Mouse (Mus musculus): ENCODE results near the gene Ngfr. TPM values are rescaled to one million over a fixed set of nuclear protein-coding genes. Genes with fewer than 3 reads are reported as not detected.

Ngfr gene
- polyA plus RNA-seq, 1 experiment from 2014 or later, result 48.5 TPM

GRCm38 (mm10) chr11:95576299-95576698 is 11.2 kb downstream of the Ngfr start:
- Histone ChIP-seq H3K4me1 (replicated peaks; ENCODE audit: control insufficient read depth, insufficient read depth, low read length) (0 out of 2 replicates have a peak, but pooled peaks cover 6% of the 10 kb centered on the region), H3K9me3 (ENCODE audit: control insufficient read depth, low read length) (no peaks in the 10 kb centered on the region), H3K4me2 (replicated peaks) (no peak overlapping the region), H3K27me3 (ENCODE audit: control insufficient read depth, insufficient read depth, low read length) (peaks cover 37% of the 10 kb centered on the region), H3K9ac (no peak overlapping the region), H3K36me3 (replicated peaks; ENCODE audit: control insufficient read depth, insufficient read depth) (no peaks in the 10 kb centered on the region), H3K27ac (no peak overlapping the region), H3K4me3 (replicated peaks; ENCODE audit: low read length) (no peak overlapping the region)
- ATAC-seq (ENCODE audit: low FRiP score) (no peak), DNase-seq (ENCODE audit: low spot score) (no peak)
- 82% methylated on average over 8 of the region's 8 CpGs for WGBS

GRCm38 (mm10) chr11:95575791-95576190 is 11.7 kb downstream of the Ngfr start:
- H3K4me2 ChIP-seq (replicated peaks), result no peak overlapping the region
- no peak for ATAC-seq (ENCODE audit: low FRiP score)

GRCm38 (mm10) chr11:95574786-95575334 is 12.7 kb downstream of the Ngfr start:
- WGBS, result 69% methylated on average over 6 of the region's 6 CpGs
- H3K27ac ChIP-seq, result no peak overlapping the region; the same call in 1 of the 2 replicates
- H3K4me3 ChIP-seq (replicated peaks; ENCODE audit: low read length), result no peak overlapping the region
- no peak overlapping the region for H3K4me2 ChIP-seq (replicated peaks)
- peaks cover 23% of the 10 kb centered on the region for H3K27me3 ChIP-seq (ENCODE audit: control insufficient read depth, insufficient read depth, low read length)
- H3K36me3 ChIP-seq (replicated peaks; ENCODE audit: control insufficient read depth, insufficient read depth), result no peaks in the 10 kb centered on the region
- DNase-seq (ENCODE audit: low spot score), result no peak
- ATAC-seq (ENCODE audit: low FRiP score), result peak; percentile 46; the same call in 1 of the 2 replicates
- no peak overlapping the region for H3K9ac ChIP-seq
- H3K9me3 ChIP-seq (ENCODE audit: control insufficient read depth, low read length), result no peaks in the 10 kb centered on the region
- H3K4me1 ChIP-seq (replicated peaks; ENCODE audit: control insufficient read depth, insufficient read depth, low read length), result 0 out of 2 replicates have a peak, but pooled peaks cover 6% of the 10 kb centered on the region

More at GRCm38 (mm10) chr11:95575791-95576190, 11.7 kb downstream of the Ngfr start:
- H3K4me1 ChIP-seq (replicated peaks; ENCODE audit: control insufficient read depth, insufficient read depth, low read length), result 0 out of 2 replicates have a peak, but pooled peaks cover 6% of the 10 kb centered on the region
- 72% methylated on average over 13 of the region's 13 CpGs for WGBS
- H3K36me3 ChIP-seq (replicated peaks; ENCODE audit: control insufficient read depth, insufficient read depth), result no peaks in the 10 kb centered on the region
- DNase-seq (ENCODE audit: low spot score), result no peak
- no peak overlapping the region for H3K4me3 ChIP-seq (replicated peaks; ENCODE audit: low read length)
- no peak overlapping the region for H3K9ac ChIP-seq
- no peaks in the 10 kb centered on the region for H3K9me3 ChIP-seq (ENCODE audit: control insufficient read depth, low read length)
- no peak overlapping the region for H3K27ac ChIP-seq
- H3K27me3 ChIP-seq (ENCODE audit: control insufficient read depth, insufficient read depth, low read length), result peaks cover 32% of the 10 kb centered on the region

GRCm38 (mm10) chr11:95572227-95572626 is 15.3 kb downstream of the Ngfr start:
- Histone ChIP-seq H3K9me3 (ENCODE audit: control insufficient read depth, low read length) (no peaks in the 10 kb centered on the region), H3K4me2 (replicated peaks) (no peak overlapping the region), H3K27me3 (ENCODE audit: control insufficient read depth, insufficient read depth, low read length) (no peaks in the 10 kb centered on the region; the same call in 1 of the 2 replicates), H3K27ac (no peak overlapping the region), H3K4me3 (replicated peaks; ENCODE audit: low read length) (no peak overlapping the region), H3K36me3 (replicated peaks; ENCODE audit: control insufficient read depth, insufficient read depth) (no peaks in the 10 kb centered on the region), H3K9ac (no peak overlapping the region), H3K4me1 (replicated peaks; ENCODE audit: control insufficient read depth, insufficient read depth, low read length) (no peaks in the 10 kb centered on the region)
- DNase-seq (ENCODE audit: low spot score), result no peak
- no peak for ATAC-seq (ENCODE audit: low FRiP score)
- WGBS, result 80% methylated on average over 3 of the region's 3 CpGs

- ATAC-seq (ENCODE audit: low FRiP score) (no peak), DNase-seq (ENCODE audit: low spot score) (no peak)
- Histone ChIP-seq H3K27ac (no peak overlapping the region), H3K36me3 (replicated peaks; ENCODE audit: control insufficient read depth, insufficient read depth) (no peaks in the 10 kb centered on the region), H3K9me3 (ENCODE audit: control insufficient read depth, low read length) (no peaks in the 10 kb centered on the region), H3K4me2 (replicated peaks) (no peak overlapping the region), H3K4me3 (replicated peaks; ENCODE audit: low read length) (no peak overlapping the region), H3K4me1 (replicated peaks; ENCODE audit: control insufficient read depth, insufficient read depth, low read length) (no peaks in the 10 kb centered on the region), H3K9ac (no peak overlapping the region), H3K27me3 (ENCODE audit: control insufficient read depth, insufficient read depth, low read length) (no peaks in the 10 kb centered on the region; the same call in 1 of the 2 replicates)
- WGBS, result 51% methylated on average over 9 of the region's 9 CpGs
These were observed 15.8 kb downstream of the Ngfr start for GRCm38 (mm10) chr11:95571755-95572154.

GRCm38 (mm10) chr11:95570827-95571619 is 16.5 kb downstream of the Ngfr start:
- H3K4me1 ChIP-seq (replicated peaks; ENCODE audit: control insufficient read depth, insufficient read depth, low read length), result no peaks in the 10 kb centered on the region
- DNase-seq (ENCODE audit: low spot score) (no peak), ATAC-seq (ENCODE audit: low FRiP score) (no peak)
- H3K4me3 ChIP-seq (replicated peaks; ENCODE audit: low read length), result no peak overlapping the region
- WGBS, result 65% methylated on average over 24 of the region's 25 CpGs
- H3K27ac ChIP-seq, result no peak overlapping the region
- H3K27me3 ChIP-seq (ENCODE audit: control insufficient read depth, insufficient read depth, low read length), result no peaks in the 10 kb centered on the region
- H3K4me2 ChIP-seq (replicated peaks), result no peak overlapping the region
- H3K36me3 ChIP-seq (replicated peaks; ENCODE audit: control insufficient read depth, insufficient read depth), result no peaks in the 10 kb centered on the region
- H3K9me3 ChIP-seq (ENCODE audit: control insufficient read depth, low read length), result no peaks in the 10 kb centered on the region
- no peak overlapping the region for H3K9ac ChIP-seq

GRCm38 (mm10) chr11:95569908-95570307 is 17.6 kb downstream of the Ngfr start:
- Histone ChIP-seq H3K27me3 (ENCODE audit: control insufficient read depth, insufficient read depth, low read length) (no peaks in the 10 kb centered on the region), H3K4me1 (replicated peaks; ENCODE audit: control insufficient read depth, insufficient read depth, low read length) (no peaks in the 10 kb centered on the region), H3K9ac (no peak overlapping the region), H3K9me3 (ENCODE audit: control insufficient read depth, low read length) (no peaks in the 10 kb centered on the region), H3K36me3 (replicated peaks; ENCODE audit: control insufficient read depth, insufficient read depth) (no peaks in the 10 kb centered on the region), H3K4me2 (replicated peaks) (no peak overlapping the region), H3K4me3 (replicated peaks; ENCODE audit: low read length) (no peak overlapping the region), H3K27ac (no peak overlapping the region)
- 86% methylated on average over 6 of the region's 6 CpGs for WGBS
- ATAC-seq (ENCODE audit: low FRiP score), result no peak
- no peak for DNase-seq (ENCODE audit: low spot score)

- H3K9ac ChIP-seq, result no peak overlapping the region
- no peak overlapping the region for H3K4me2 ChIP-seq (replicated peaks)
- DNase-seq (ENCODE audit: low spot score), result no peak
- no peak for ATAC-seq (ENCODE audit: low FRiP score)
- H3K4me1 ChIP-seq (replicated peaks; ENCODE audit: control insufficient read depth, insufficient read depth, low read length), result no peaks in the 10 kb centered on the region
- 81% methylated on average over 8 of the region's 8 CpGs for WGBS
- no peaks in the 10 kb centered on the region for H3K27me3 ChIP-seq (ENCODE audit: control insufficient read depth, insufficient read depth, low read length)
- no peak overlapping the region for H3K4me3 ChIP-seq (replicated peaks; ENCODE audit: low read length)
- H3K27ac ChIP-seq, result no peak overlapping the region
- no peaks in the 10 kb centered on the region for H3K36me3 ChIP-seq (replicated peaks; ENCODE audit: control insufficient read depth, insufficient read depth)
- no peaks in the 10 kb centered on the region for H3K9me3 ChIP-seq (ENCODE audit: control insufficient read depth, low read length)
These were observed 19.4 kb downstream of the Ngfr start for GRCm38 (mm10) chr11:95567936-95568715.

- no peak overlapping the region for H3K4me3 ChIP-seq (replicated peaks; ENCODE audit: low read length)
- no peaks in the 10 kb centered on the region for H3K27me3 ChIP-seq (ENCODE audit: control insufficient read depth, insufficient read depth, low read length)
- H3K9me3 ChIP-seq (ENCODE audit: control insufficient read depth, low read length), result no peaks in the 10 kb centered on the region
- no peak overlapping the region for H3K9ac ChIP-seq
- H3K27ac ChIP-seq, result no peak overlapping the region
- H3K4me2 ChIP-seq (replicated peaks), result no peak overlapping the region
- ATAC-seq (ENCODE audit: low FRiP score), result no peak
- DNase-seq (ENCODE audit: low spot score), result no peak
- WGBS, result 50% methylated on average over 6 of the region's 6 CpGs
- no peaks in the 10 kb centered on the region for H3K4me1 ChIP-seq (replicated peaks; ENCODE audit: control insufficient read depth, insufficient read depth, low read length)
- H3K36me3 ChIP-seq (replicated peaks; ENCODE audit: control insufficient read depth, insufficient read depth), result no peaks in the 10 kb centered on the region
These were observed 20.2 kb downstream of the Ngfr start for GRCm38 (mm10) chr11:95567366-95567765.
